Mouse (Mus musculus): ENCODE measurements around the gene Cntn4.

- TF ChIP-seq CTCF (IDR thresholded peaks at IDR 0.05; ENCODE audit: low read depth) (no peak), EP300 (IDR thresholded peaks at IDR 0.05; ENCODE audit: low read depth) (no peak)
Measured at GRCm38 (mm10) chr6:106441246-106441645, 763.8 kb downstream of the Cntn4 start.

Measured in liver, embryonic 14.5 days (tissue).